Comparison of ENCODE assay signal across 8 mouse cellular contexts in the genomic region with DNA sequence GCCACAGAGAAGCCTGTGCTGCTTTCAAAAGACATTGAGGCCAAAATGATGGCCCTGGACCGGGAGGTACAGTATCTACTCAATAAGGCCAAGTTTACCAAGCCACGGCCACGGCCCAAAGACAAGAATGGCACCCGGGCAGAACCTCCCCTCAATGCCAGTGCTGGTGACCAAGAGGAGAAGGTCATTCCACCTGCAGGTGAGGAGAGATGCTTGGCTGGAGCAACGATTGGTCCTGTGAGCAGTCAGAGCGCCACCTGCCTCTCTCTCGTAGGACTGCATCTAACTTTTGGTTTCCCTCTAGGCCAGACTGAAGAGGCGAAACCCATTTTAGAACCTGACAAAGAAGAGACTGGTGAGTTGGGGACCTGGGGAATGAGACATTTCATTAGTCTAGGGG. TPM values are rescaled to one million over a fixed set of nuclear protein-coding genes. Genes with fewer than 3 reads are reported as not detected.
A peak's percentile ranks its signal among the peaks of the same experiment; 100 is the strongest.
DNase-seq lines count a peak whose midpoint lies in the region; ATAC-seq and TF ChIP-seq lines count a peak whose summit lies in the region.

No protein-coding gene starts in this region.

- H3K27ac ChIP-seq in forebrain, embryonic 14.5 days (ENCODE audit: low read depth, low read length) = no peak overlapping the region
- H3K27ac ChIP-seq in forebrain, embryonic 13.5 days = no peak overlapping the region
- no peak overlapping the region for H3K27ac ChIP-seq in liver, adult 2 months (replicated peaks; ENCODE audit: insufficient read depth, low read depth, low read length)
- H3K27ac ChIP-seq in liver, embryonic 11.5 days (ENCODE audit: low read depth, low read length) = no peak overlapping the region
- no peak overlapping the region for H3K27ac ChIP-seq in bone marrow macrophage, adult 2 months (ENCODE audit: insufficient read depth, low read depth, low read length)
- no peak overlapping the region for H3K27ac ChIP-seq in kidney, postnatal 0 days
- H3K27ac ChIP-seq in midbrain, postnatal 0 days (ENCODE audit: low read depth, low read length) = no peak overlapping the region

- ATAC-seq in forebrain, embryonic 14.5 days = no peak
- ATAC-seq in forebrain, embryonic 13.5 days = no peak
- no peak for ATAC-seq in liver, embryonic 11.5 days (replicated peaks; ENCODE audit: low FRiP score)
- ATAC-seq in kidney, postnatal 0 days (replicated peaks; ENCODE audit: low FRiP score, low read depth) = no peak
- ATAC-seq in midbrain, postnatal 0 days (ENCODE audit: low FRiP score) = no peak

- peaks cover 83% of the 10 kb centered on the region for H3K36me3 ChIP-seq in forebrain, embryonic 14.5 days (ENCODE audit: control insufficient read depth, insufficient read depth, low read length)
- H3K36me3 ChIP-seq in forebrain, embryonic 13.5 days (ENCODE audit: poor library complexity, severe bottlenecking) = peaks cover 75% of the 10 kb centered on the region
- H3K36me3 ChIP-seq in liver, adult 2 months (ENCODE audit: control insufficient read depth, insufficient read depth, low read length) = peaks cover 64% of the 10 kb centered on the region
- peaks cover 54% of the 10 kb centered on the region for H3K36me3 ChIP-seq in liver, embryonic 11.5 days (ENCODE audit: control insufficient read depth, insufficient read depth, low read length)
- H3K36me3 ChIP-seq in kidney, postnatal 0 days (ENCODE audit: insufficient read depth, low read length) = peaks cover 54% of the 10 kb centered on the region
- H3K36me3 ChIP-seq in midbrain, postnatal 0 days (ENCODE audit: insufficient read depth, low read length) = peaks cover 60% of the 10 kb centered on the region

- no peaks in the 10 kb centered on the region for H3K9me3 ChIP-seq in forebrain, embryonic 14.5 days (replicated peaks; ENCODE audit: control insufficient read depth, low read length)
- no peaks in the 10 kb centered on the region for H3K9me3 ChIP-seq in forebrain, embryonic 13.5 days (replicated peaks)
- H3K9me3 ChIP-seq in liver, embryonic 11.5 days (ENCODE audit: control insufficient read depth, low read length) = no peaks in the 10 kb centered on the region
- H3K9me3 ChIP-seq in kidney, postnatal 0 days (replicated peaks; ENCODE audit: low read length) = no peaks in the 10 kb centered on the region
- H3K9me3 ChIP-seq in midbrain, postnatal 0 days (ENCODE audit: low read length) = no peaks in the 10 kb centered on the region

- no peaks in the 10 kb centered on the region for H3K4me1 ChIP-seq in forebrain, embryonic 14.5 days (ENCODE audit: control insufficient read depth, insufficient read depth, low read length)
- H3K4me1 ChIP-seq in forebrain, embryonic 13.5 days = no peaks in the 10 kb centered on the region
- H3K4me1 ChIP-seq in liver, adult 2 months (ENCODE audit: control insufficient read depth, insufficient read depth, low read length) = peaks cover 3% of the 10 kb centered on the region
- no peaks in the 10 kb centered on the region for H3K4me1 ChIP-seq in liver, embryonic 11.5 days (replicated peaks; ENCODE audit: control insufficient read depth, insufficient read depth, low read length)
- no peaks in the 10 kb centered on the region for H3K4me1 ChIP-seq in bone marrow macrophage, adult 2 months (ENCODE audit: control insufficient read depth, insufficient read depth, low read length)
- H3K4me1 ChIP-seq in kidney, postnatal 0 days (replicated peaks; ENCODE audit: insufficient read depth, low read length) = no peaks in the 10 kb centered on the region
- H3K4me1 ChIP-seq in midbrain, postnatal 0 days (ENCODE audit: insufficient read depth, low read length) = no peaks in the 10 kb centered on the region

- H3K27me3 ChIP-seq in forebrain, embryonic 14.5 days (replicated peaks; ENCODE audit: control insufficient read depth, insufficient read depth, low read length) = no peaks in the 10 kb centered on the region
- no peaks in the 10 kb centered on the region for H3K27me3 ChIP-seq in forebrain, embryonic 13.5 days
- H3K27me3 ChIP-seq in liver, adult 2 months (ENCODE audit: control insufficient read depth, insufficient read depth, low read length) = no peaks in the 10 kb centered on the region
- no peaks in the 10 kb centered on the region for H3K27me3 ChIP-seq in liver, embryonic 11.5 days (replicated peaks; ENCODE audit: control insufficient read depth, insufficient read depth, low read length)
- no peaks in the 10 kb centered on the region for H3K27me3 ChIP-seq in kidney, postnatal 0 days (ENCODE audit: insufficient read depth, low read length)
- no peaks in the 10 kb centered on the region for H3K27me3 ChIP-seq in midbrain, postnatal 0 days (ENCODE audit: insufficient read depth, low read length)

- H3K4me3 ChIP-seq in forebrain, embryonic 14.5 days (ENCODE audit: low read depth, low read length) = no peak overlapping the region
- H3K4me3 ChIP-seq in forebrain, embryonic 13.5 days = no peak overlapping the region
- H3K4me3 ChIP-seq in liver, adult 2 months (ENCODE audit: insufficient read depth, low read depth, low read length) = no peak overlapping the region
- no peak overlapping the region for H3K4me3 ChIP-seq in liver, embryonic 11.5 days (ENCODE audit: low read depth, low read length)
- H3K4me3 ChIP-seq in bone marrow macrophage, adult 2 months (ENCODE audit: insufficient read depth, low read length) = no peak overlapping the region
- H3K4me3 ChIP-seq in kidney, postnatal 0 days (replicated peaks; ENCODE audit: low read depth, low read length) = no peak overlapping the region
- H3K4me3 ChIP-seq in midbrain, postnatal 0 days (ENCODE audit: low read depth, low read length) = no peak overlapping the region

- DNase-seq in forebrain, embryonic 14.5 days (ENCODE audit: low spot score) = peak; percentile 59
- DNase-seq in liver, adult 2 months (ENCODE audit: extremely low read depth, low read depth, low spot score) = peak; percentile 43
- no peak for DNase-seq in liver, embryonic 11.5 days (ENCODE audit: low spot score)
- DNase-seq in kidney, postnatal 0 days (ENCODE audit: low spot score) = peak; percentile 63
- DNase-seq in midbrain, postnatal 0 days (ENCODE audit: low spot score) = peak; percentile 50
- no peak for DNase-seq in ovary, postnatal 36 days (ENCODE audit: low spot score)

- WGBS in forebrain, embryonic 14.5 days = 61% methylated on average over 8 of the region's 8 CpGs
- WGBS in forebrain, embryonic 13.5 days = 59% methylated on average over 8 of the region's 8 CpGs
- WGBS in liver, adult 2 months = 47% methylated on average over 8 of the region's 8 CpGs
- 73% methylated on average over 8 of the region's 8 CpGs for WGBS in liver, embryonic 11.5 days
- WGBS in kidney, postnatal 0 days = 56% methylated on average over 8 of the region's 8 CpGs
- 64% methylated on average over 8 of the region's 8 CpGs for WGBS in midbrain, postnatal 0 days

- TF ChIP-seq CTCF in liver, adult 2 months (IDR thresholded peaks at IDR 0.05; ENCODE audit: low read depth, low read length) = peak; percentile 86
- peak; percentile 53 for TF ChIP-seq CTCF in bone marrow macrophage, adult 2 months (IDR thresholded peaks at IDR 0.05; ENCODE audit: low read depth, low read length)
- TF ChIP-seq CTCF in kidney, postnatal 0 days (IDR thresholded peaks at IDR 0.05; ENCODE audit: low read depth) = peak; percentile 71
- peak; percentile 82 for TF ChIP-seq CTCF in midbrain, postnatal 0 days (IDR thresholded peaks at IDR 0.05)

- no peak overlapping the region for H3K4me2 ChIP-seq in forebrain, embryonic 14.5 days (ENCODE audit: low read length)
- no peak overlapping the region for H3K4me2 ChIP-seq in forebrain, embryonic 13.5 days
- H3K4me2 ChIP-seq in liver, embryonic 11.5 days = no peak overlapping the region
- H3K4me2 ChIP-seq in kidney, postnatal 0 days (ENCODE audit: low read length) = no peak overlapping the region
- no peak overlapping the region for H3K4me2 ChIP-seq in midbrain, postnatal 0 days (ENCODE audit: low read depth, low read length, poor library complexity, severe bottlenecking)

- H3K79me2 ChIP-seq in liver, adult 2 months (ENCODE audit: control insufficient read depth, insufficient read depth, low read length) = no peaks in the 10 kb centered on the region

- no peak for TF ChIP-seq POLR2A in liver, adult 2 months (IDR thresholded peaks at IDR 0.05; ENCODE audit: extremely low read depth, insufficient read depth, low read length)
- no peak for TF ChIP-seq POLR2A in bone marrow macrophage, adult 2 months (IDR thresholded peaks at IDR 0.05; ENCODE audit: borderline replicate concordance, low read depth, low read length)

- no peak overlapping the region for H3K9ac ChIP-seq in forebrain, embryonic 14.5 days (ENCODE audit: low read length)
- no peak overlapping the region for H3K9ac ChIP-seq in forebrain, embryonic 13.5 days
- H3K9ac ChIP-seq in liver, adult 2 months (ENCODE audit: low read depth, low read length) = no peak overlapping the region
- H3K9ac ChIP-seq in liver, embryonic 11.5 days (ENCODE audit: low read depth, low read length) = no peak overlapping the region
- no peak overlapping the region for H3K9ac ChIP-seq in kidney, postnatal 0 days (ENCODE audit: low read depth, low read length)
- H3K9ac ChIP-seq in midbrain, postnatal 0 days (replicated peaks; ENCODE audit: low read length, poor library complexity, severe bottlenecking) = no peak overlapping the region

RNA-seq across cellular contexts. Expression of a gene that starts 7.4 kb away (rescaled TPM):
- 39.5 and 42.0 TPM in 2 replicates for polyA plus RNA-seq in forebrain, embryonic 14.5 days (2014; fragmentation: Nextera tagmentation; extraction: Ambion mirVana)
- 23.3 and 29.6 TPM in 2 replicates for polyA plus RNA-seq in forebrain, embryonic 13.5 days (2015; fragmentation: Nextera tagmentation; extraction: Ambion mirVana)
- total RNA-seq in liver, adult 2 months (2014; rRNA removed) = 250 and 307 TPM in 2 replicates
- polyA plus RNA-seq in liver, adult 2 months (2012; rRNA removed) = 153 and 185 TPM in 2 replicates
- polyA plus RNA-seq in liver, embryonic 11.5 days (2014; fragmentation: Nextera tagmentation; extraction: Ambion mirVana) = 33.2 TPM in 2 replicates
- 9.4 and 11.5 TPM in 2 replicates for polyA plus RNA-seq in bone marrow macrophage, adult 2 months (2012; ENCODE audit: insufficient read depth, insufficient read length, missing spikeins)
- 88.7 and 101 TPM in 2 replicates for polyA plus RNA-seq in kidney, postnatal 0 days (2015; fragmentation: Nextera tagmentation; extraction: Ambion mirVana)
- total RNA-seq in midbrain, postnatal 0 days (2014; rRNA removed) = 70.7 and 99.6 TPM in 2 replicates
- polyA plus RNA-seq in midbrain, postnatal 0 days (2015; fragmentation: Nextera tagmentation; extraction: Ambion mirVana) = 35.9 and 42.2 TPM in 2 replicates

RNA-seq across cellular contexts. Expression of a gene that starts 10.0 kb away (rescaled TPM):
- polyA plus RNA-seq in forebrain, embryonic 14.5 days (2014; fragmentation: Nextera tagmentation; extraction: Ambion mirVana) = 17.8 and 27.2 TPM in 2 replicates
- polyA plus RNA-seq in forebrain, embryonic 13.5 days (2015; fragmentation: Nextera tagmentation; extraction: Ambion mirVana) = 22.4 and 26.5 TPM in 2 replicates
- 87.8 and 131 TPM in 2 replicates for total RNA-seq in liver, adult 2 months (2014; rRNA removed)
- polyA plus RNA-seq in liver, adult 2 months (2012; rRNA removed) = 75.0 and 111 TPM in 2 replicates
- polyA plus RNA-seq in liver, embryonic 11.5 days (2014; fragmentation: Nextera tagmentation; extraction: Ambion mirVana) = 37.1 and 37.7 TPM in 2 replicates
- 32.8 and 33.6 TPM in 2 replicates for polyA plus RNA-seq in bone marrow macrophage, adult 2 months (2012; ENCODE audit: insufficient read depth, insufficient read length, missing spikeins)
- polyA plus RNA-seq in kidney, postnatal 0 days (2015; fragmentation: Nextera tagmentation; extraction: Ambion mirVana) = 22.1 and 25.8 TPM in 2 replicates
- total RNA-seq in midbrain, postnatal 0 days (2014; rRNA removed) = 64.7 and 78.8 TPM in 2 replicates
- 16.9 and 18.5 TPM in 2 replicates for polyA plus RNA-seq in midbrain, postnatal 0 days (2015; fragmentation: Nextera tagmentation; extraction: Ambion mirVana)

RNA-seq across cellular contexts. Expression of a gene that starts 17.7 kb away (rescaled TPM):
- 1,391 and 1,749 TPM in 2 replicates for polyA plus RNA-seq in forebrain, embryonic 14.5 days (2014; fragmentation: Nextera tagmentation; extraction: Ambion mirVana)
- polyA plus RNA-seq in forebrain, embryonic 13.5 days (2015; fragmentation: Nextera tagmentation; extraction: Ambion mirVana) = 1,416 and 1,661 TPM in 2 replicates
- total RNA-seq in liver, adult 2 months (2014; rRNA removed) = 455 and 516 TPM in 2 replicates
- 82.7 and 98.8 TPM in 2 replicates for polyA plus RNA-seq in liver, adult 2 months (2012; rRNA removed)
- 2,656 and 2,838 TPM in 2 replicates for polyA plus RNA-seq in liver, embryonic 11.5 days (2014; fragmentation: Nextera tagmentation; extraction: Ambion mirVana)
- 2,665 and 2,801 TPM in 2 replicates for polyA plus RNA-seq in bone marrow macrophage, adult 2 months (2012; ENCODE audit: insufficient read depth, insufficient read length, missing spikeins)
- polyA plus RNA-seq in kidney, postnatal 0 days (2015; fragmentation: Nextera tagmentation; extraction: Ambion mirVana) = 2,620 and 2,934 TPM in 2 replicates
- 298 and 395 TPM in 2 replicates for total RNA-seq in midbrain, postnatal 0 days (2014; rRNA removed)
- polyA plus RNA-seq in midbrain, postnatal 0 days (2015; fragmentation: Nextera tagmentation; extraction: Ambion mirVana) = 1,596 and 1,621 TPM in 2 replicates

RNA-seq across cellular contexts. Expression of a gene that starts 18.1 kb away (rescaled TPM):
- polyA plus RNA-seq in forebrain, embryonic 14.5 days (2014; fragmentation: Nextera tagmentation; extraction: Ambion mirVana) = 327 and 347 TPM in 2 replicates
- 311 and 314 TPM in 2 replicates for polyA plus RNA-seq in forebrain, embryonic 13.5 days (2015; fragmentation: Nextera tagmentation; extraction: Ambion mirVana)
- total RNA-seq in liver, adult 2 months (2014; rRNA removed) = 31.0 and 35.0 TPM in 2 replicates
- 28.0 and 30.7 TPM in 2 replicates for polyA plus RNA-seq in liver, adult 2 months (2012; rRNA removed)
- polyA plus RNA-seq in liver, embryonic 11.5 days (2014; fragmentation: Nextera tagmentation; extraction: Ambion mirVana) = 99.5 and 107 TPM in 2 replicates
- polyA plus RNA-seq in bone marrow macrophage, adult 2 months (2012; ENCODE audit: insufficient read depth, insufficient read length, missing spikeins) = 64.9 and 82.4 TPM in 2 replicates
- 130 and 135 TPM in 2 replicates for polyA plus RNA-seq in kidney, postnatal 0 days (2015; fragmentation: Nextera tagmentation; extraction: Ambion mirVana)
- total RNA-seq in midbrain, postnatal 0 days (2014; rRNA removed) = 149 and 166 TPM in 2 replicates
- 326 and 327 TPM in 2 replicates for polyA plus RNA-seq in midbrain, postnatal 0 days (2015; fragmentation: Nextera tagmentation; extraction: Ambion mirVana)

RNA-seq across cellular contexts. Expression of a gene that starts 27.8 kb away (rescaled TPM):
- polyA plus RNA-seq in forebrain, embryonic 14.5 days (2014; fragmentation: Nextera tagmentation; extraction: Ambion mirVana) = 33.3 and 33.8 TPM in 2 replicates
- 34.9 and 37.9 TPM in 2 replicates for polyA plus RNA-seq in forebrain, embryonic 13.5 days (2015; fragmentation: Nextera tagmentation; extraction: Ambion mirVana)
- 14.5 and 22.0 TPM in 2 replicates for total RNA-seq in liver, adult 2 months (2014; rRNA removed)
- polyA plus RNA-seq in liver, adult 2 months (2012; rRNA removed) = 15.9 and 17.0 TPM in 2 replicates
- 25.2 and 26.1 TPM in 2 replicates for polyA plus RNA-seq in liver, embryonic 11.5 days (2014; fragmentation: Nextera tagmentation; extraction: Ambion mirVana)
- 41.3 and 44.7 TPM in 2 replicates for polyA plus RNA-seq in bone marrow macrophage, adult 2 months (2012; ENCODE audit: insufficient read depth, insufficient read length, missing spikeins)
- 30.3 and 31.1 TPM in 2 replicates for polyA plus RNA-seq in kidney, postnatal 0 days (2015; fragmentation: Nextera tagmentation; extraction: Ambion mirVana)
- 41.5 and 42.6 TPM in 2 replicates for total RNA-seq in midbrain, postnatal 0 days (2014; rRNA removed)
- polyA plus RNA-seq in midbrain, postnatal 0 days (2015; fragmentation: Nextera tagmentation; extraction: Ambion mirVana) = 41.5 and 43.3 TPM in 2 replicates

Comparison
In these comparisons a context has a peak if more than half of its experiments do, and no peak if none do; other contexts are left out.
1. DNase-seq: peak in forebrain, embryonic 14.5 days (single experiment), liver, adult 2 months (single experiment), kidney, postnatal 0 days (single experiment) and midbrain, postnatal 0 days (single experiment); none in liver, embryonic 11.5 days (single experiment) and ovary, postnatal 36 days (single experiment).
2. RNA of a gene that starts 17.7 kb away (polyA plus RNA-seq): 2,620 to 2,934 TPM in kidney, postnatal 0 days, 2,656 to 2,838 TPM in liver, embryonic 11.5 days, 2,665 to 2,801 TPM in bone marrow macrophage, adult 2 months, 1,391 to 1,749 TPM in forebrain, embryonic 14.5 days, 1,416 to 1,661 TPM in forebrain, embryonic 13.5 days and 1,596 to 1,621 TPM in midbrain, postnatal 0 days; 82.7 to 98.8 TPM in liver, adult 2 months; every median in the first group is over 10 times any median in the second.
3. Peak in every context shown above with its lines, with median percentiles within 50 percentile points of each other: CTCF ChIP-seq.